Mouse (Mus musculus) neural tube, embryonic 14.5 days (tissue): ENCODE measurements around the gene Nsmce1. TPM values are rescaled to one million over a fixed set of nuclear protein-coding genes. Genes with fewer than 3 reads are reported as not detected.

Source experiments
- ATAC-seq: fragments of 200-750 bp; cut with Nextera tagmentation; 2 replicates; pipeline ENCODE4 v1.8.0; 2017; ENCODE audit warnings: low read depth, mild to moderate bottlenecking, moderate TSS enrichment, moderate library complexity
- H3K27ac ChIP-seq: fragments of 300-500 bp; sonication (generic); 2 replicates; pipeline ENCODE4 v1.5.1; 2014; ENCODE audit warnings: low read depth, mild to moderate bottlenecking, control low read depth, low read length, moderate library complexity, mixed read lengths
- H3K27me3 ChIP-seq: fragments of 300-500 bp; sonication (generic); 2 replicates; pipeline ENCODE4 v1.6.1; 2014; ENCODE audit warnings: low read length; ENCODE audit not compliant: control insufficient read depth, insufficient read depth
- H3K36me3 ChIP-seq: fragments of 300-500 bp; sonication (generic); 2 replicates; pipeline ENCODE4 v1.6.1; 2014; ENCODE audit warnings: low read length, mixed read lengths; ENCODE audit not compliant: control insufficient read depth, insufficient read depth
- H3K4me1 ChIP-seq: fragments of 300-500 bp; sonication (generic); 2 replicates; pipeline ENCODE4 v1.6.1; 2014; ENCODE audit warnings: low read length; ENCODE audit not compliant: control insufficient read depth, insufficient read depth
- H3K4me2 ChIP-seq: fragments of 300-500 bp; sonication (generic); 2 replicates; pipeline ENCODE4 v1.6.1; 2014; ENCODE audit warnings: mild to moderate bottlenecking, low read depth, low read length, control low read depth
- H3K4me3 ChIP-seq: fragments of 300-500 bp; sonication (generic); 2 replicates; pipeline ENCODE4 v1.5.1; 2014; ENCODE audit warnings: low read depth, low read length, control low read depth, mixed read lengths
- H3K9ac ChIP-seq: fragments of 300-500 bp; sonication (generic); replicated peaks from 2 replicates; pipeline ENCODE4 v1.6.1; 2014; ENCODE audit warnings: low read depth, mild to moderate bottlenecking, control low read depth, low read length, mixed read lengths
- H3K9me3 ChIP-seq: fragments of 300-500 bp; sonication (generic); 2 replicates; pipeline ENCODE4 v1.6.1; 2016; ENCODE audit warnings: low read length; ENCODE audit not compliant: control insufficient read depth
- WGBS: fragments of 180-500 bp; shearing (Covaris S2); extraction: QIAGEN DNeasy Blood & Tissue Kit; methylation state at CpG from one replicate; pipeline ENCODE4 v1.1.7; 2014; 5-methylcytosine and 5-hydroxymethylcytosine counted together
- polyA plus RNA-seq: library from polyadenylated mRNA; unstranded; fragments of >200 nt; fragmentation: Nextera tagmentation; extraction: Ambion mirVana; gene quantifications from 2 replicates; pipeline ENCODE4 v1.2.1, GENCODE M21; 2014

The Nsmce1 gene
- polyA plus RNA-seq, 1 experiment from 2014 or later, result 91.9 TPM

GRCm38 (mm10) chr7:125515081-125515853 is 23.9 kb upstream of the Nsmce1 start:
- H3K27ac ChIP-seq, result no peak overlapping the region
- WGBS, result 83% methylated on average over 5 of the region's 5 CpGs
- H3K4me2 ChIP-seq, result no peak overlapping the region
- H3K36me3 ChIP-seq, result no peaks in the 10 kb centered on the region
- no peak overlapping the region for H3K9ac ChIP-seq
- H3K9me3 ChIP-seq, result no peaks in the 10 kb centered on the region
- no peaks in the 10 kb centered on the region for H3K4me1 ChIP-seq
- H3K4me3 ChIP-seq, result no peak overlapping the region
- no peaks in the 10 kb centered on the region for H3K27me3 ChIP-seq
- no peak for ATAC-seq

GRCm38 (mm10) chr7:125511852-125512251 is 20.5 kb upstream of the Nsmce1 start:
- Histone ChIP-seq H3K4me1 (no peaks in the 10 kb centered on the region), H3K36me3 (no peaks in the 10 kb centered on the region), H3K4me3 (no peak overlapping the region), H3K27me3 (no peaks in the 10 kb centered on the region), H3K9me3 (no peaks in the 10 kb centered on the region), H3K4me2 (no peak overlapping the region), H3K9ac (no peak overlapping the region), H3K27ac (no peak overlapping the region)
- no peak for ATAC-seq
- WGBS, result 85% methylated on average over 2 of the region's 2 CpGs

GRCm38 (mm10) chr7:125511432-125511831 is 20.0 kb upstream of the Nsmce1 start:
- no peaks in the 10 kb centered on the region for H3K9me3 ChIP-seq
- H3K4me2 ChIP-seq, result no peak overlapping the region
- no peak overlapping the region for H3K27ac ChIP-seq
- H3K36me3 ChIP-seq, result no peaks in the 10 kb centered on the region
- H3K27me3 ChIP-seq, result no peaks in the 10 kb centered on the region
- no peak overlapping the region for H3K9ac ChIP-seq
- H3K4me3 ChIP-seq, result no peak overlapping the region
- 84% methylated on average over 5 of the region's 5 CpGs for WGBS
- ATAC-seq, result no peak
- no peaks in the 10 kb centered on the region for H3K4me1 ChIP-seq

GRCm38 (mm10) chr7:125507279-125507678 is 15.9 kb upstream of the Nsmce1 start:
- WGBS, result 88% methylated on average over 2 of the region's 2 CpGs
- ATAC-seq, result no peak

GRCm38 (mm10) chr7:125505568-125505967 is 14.2 kb upstream of the Nsmce1 start:
- H3K4me1 ChIP-seq, result no peaks in the 10 kb centered on the region
- ATAC-seq, result no peak

More at GRCm38 (mm10) chr7:125507279-125507678, 15.9 kb upstream of the Nsmce1 start:
- Histone ChIP-seq H3K27me3 (no peaks in the 10 kb centered on the region), H3K9me3 (no peaks in the 10 kb centered on the region), H3K27ac (no peak overlapping the region), H3K9ac (no peak overlapping the region), H3K4me2 (no peak overlapping the region), H3K4me3 (no peak overlapping the region), H3K4me1 (no peaks in the 10 kb centered on the region), H3K36me3 (no peaks in the 10 kb centered on the region)

GRCm38 (mm10) chr7:125504618-125505017 is 13.2 kb upstream of the Nsmce1 start:
- no peak overlapping the region for H3K27ac ChIP-seq
- H3K4me2 ChIP-seq, result no peak overlapping the region
- H3K9ac ChIP-seq, result no peak overlapping the region
- no peaks in the 10 kb centered on the region for H3K36me3 ChIP-seq
- no peaks in the 10 kb centered on the region for H3K9me3 ChIP-seq
- H3K27me3 ChIP-seq, result no peaks in the 10 kb centered on the region
- ATAC-seq, result no peak
- WGBS, result 88% methylated on average over 5 of the region's 5 CpGs
- H3K4me3 ChIP-seq, result no peak overlapping the region
- H3K4me1 ChIP-seq, result no peaks in the 10 kb centered on the region

More at GRCm38 (mm10) chr7:125505568-125505967, 14.2 kb upstream of the Nsmce1 start:
- Histone ChIP-seq H3K9ac (no peak overlapping the region), H3K27ac (no peak overlapping the region), H3K9me3 (no peaks in the 10 kb centered on the region), H3K4me2 (no peak overlapping the region), H3K4me3 (no peak overlapping the region), H3K27me3 (no peaks in the 10 kb centered on the region), H3K36me3 (no peaks in the 10 kb centered on the region)
- 87% methylated on average over 10 of the region's 10 CpGs for WGBS

- WGBS, result 79% methylated on average over 5 of the region's 5 CpGs
- no peaks in the 10 kb centered on the region for H3K4me1 ChIP-seq
- ATAC-seq, result no peak
- no peak overlapping the region for H3K9ac ChIP-seq
- H3K4me2 ChIP-seq, result no peak overlapping the region
- H3K27ac ChIP-seq, result no peak overlapping the region
- no peak overlapping the region for H3K4me3 ChIP-seq
- H3K36me3 ChIP-seq, result no peaks in the 10 kb centered on the region
- H3K9me3 ChIP-seq, result no peaks in the 10 kb centered on the region
- H3K27me3 ChIP-seq, result no peaks in the 10 kb centered on the region
These were observed 12.1 kb upstream of the Nsmce1 start for GRCm38 (mm10) chr7:125503374-125504092.

- no peak overlapping the region for H3K4me3 ChIP-seq
- no peak for ATAC-seq
- H3K36me3 ChIP-seq, result no peaks in the 10 kb centered on the region
- H3K9ac ChIP-seq, result no peak overlapping the region
- 90% methylated on average over 7 of the region's 7 CpGs for WGBS
- no peaks in the 10 kb centered on the region for H3K4me1 ChIP-seq
- H3K27me3 ChIP-seq, result no peaks in the 10 kb centered on the region
- no peak overlapping the region for H3K4me2 ChIP-seq
- H3K9me3 ChIP-seq, result no peaks in the 10 kb centered on the region
- H3K27ac ChIP-seq, result no peak overlapping the region
These were observed 9.5 kb upstream of the Nsmce1 start for GRCm38 (mm10) chr7:125500879-125501278.
